Mouse (Mus musculus) hindbrain, postnatal 0 days (tissue): ENCODE results near the gene Gbgt1. TPM values are rescaled to one million over a fixed set of nuclear protein-coding genes. Genes with fewer than 3 reads are reported as not detected.
A peak's percentile ranks its signal among the peaks of the same experiment; 100 is the strongest.

Source experiments
- ATAC-seq: fragments of 200-750 bp; cut with Nextera tagmentation; 2 replicates; pipeline ENCODE4 v1.8.0; 2017; ENCODE audit warnings: mild to moderate bottlenecking, moderate TSS enrichment, moderate library complexity
- DNase-seq: peaks from one replicate; pipeline ENCODE4 v3.0.0-alpha.2; 2015; ENCODE audit warnings: low spot score
- H3K27ac ChIP-seq: fragments of 300-500 bp; sonication (generic); 2 replicates; pipeline ENCODE4 v1.5.1; 2014; ENCODE audit warnings: mild to moderate bottlenecking
- H3K27me3 ChIP-seq: fragments of 300-500 bp; sonication (generic); 2 replicates; pipeline ENCODE4 v1.6.1; 2014; ENCODE audit warnings: low read length, mixed read lengths; ENCODE audit not compliant: insufficient read depth
- H3K36me3 ChIP-seq: fragments of 300-500 bp; sonication (generic); 2 replicates; pipeline ENCODE4 v1.6.1; 2014; ENCODE audit warnings: low read length, mixed read lengths; ENCODE audit not compliant: insufficient read depth
- H3K4me1 ChIP-seq: fragments of 300-500 bp; sonication (generic); 2 replicates; pipeline ENCODE4 v1.6.1; 2014; ENCODE audit warnings: antibody characterized with exemption, low read length, mixed read lengths; ENCODE audit not compliant: insufficient read depth
- H3K4me2 ChIP-seq: fragments of 300-500 bp; sonication (generic); 2 replicates; pipeline ENCODE4 v1.6.1; 2014; ENCODE audit warnings: low read depth, mild to moderate bottlenecking, low read length, moderate library complexity, mixed read lengths
- H3K4me3 ChIP-seq: fragments of 300-500 bp; sonication (generic); 2 replicates; pipeline ENCODE4 v1.5.1; 2014; ENCODE audit warnings: low read length
- H3K9ac ChIP-seq: fragments of 300-500 bp; sonication (generic); replicated peaks from 2 replicates; pipeline ENCODE4 v1.6.1; 2014; ENCODE audit warnings: mild to moderate bottlenecking, low read length, moderate library complexity, mixed read lengths
- H3K9me3 ChIP-seq: fragments of 300-500 bp; sonication (generic); 2 replicates; pipeline ENCODE4 v1.6.1; 2016; ENCODE audit warnings: low read length, mixed read lengths
- CTCF ChIP-seq: IDR thresholded peaks from 2 replicates; pipeline ENCODE4 v1.5.1; 2016; ENCODE audit warnings: antibody characterized with exemption, control low read depth, low read depth
- WGBS: fragments of 180-500 bp; shearing (Covaris S2); extraction: QIAGEN DNeasy Blood & Tissue Kit; methylation state at CpG from one replicate; pipeline ENCODE4 v1.1.7; 2014; 5-methylcytosine and 5-hydroxymethylcytosine counted together
- polyA plus RNA-seq: library from polyadenylated mRNA; unstranded; fragments of >200 nt; fragmentation: Nextera tagmentation; extraction: Ambion mirVana; gene quantifications from 2 replicates; pipeline ENCODE4 v1.2.1, GENCODE M21; 2015
- total RNA-seq: library from RNA; depleted of rRNA; stranded (reverse); fragments of >200 nt; gene quantifications from 2 replicates; pipeline ENCODE4 v1.2.3, GENCODE M21; 2014

The Gbgt1 gene
- total and polyA plus RNA-seq, 2 experiments from 2014 or later = 1.7 to 3.7 TPM

- H3K27ac ChIP-seq = peak overlapping the region; percentile 22; the same call in 1 of the 2 replicates
- DNase-seq (no peak), ATAC-seq (no peak)
- H3K9ac ChIP-seq = no peak overlapping the region
- H3K9me3 ChIP-seq = no peaks in the 10 kb centered on the region
- no peak overlapping the region for H3K4me2 ChIP-seq
- no peaks in the 10 kb centered on the region for H3K36me3 ChIP-seq
- no peaks in the 10 kb centered on the region for H3K27me3 ChIP-seq
- 67% methylated on average over 20 of the region's 20 CpGs for WGBS
- no peak for TF ChIP-seq CTCF
- H3K4me1 ChIP-seq = peaks cover 45% of the 10 kb centered on the region
- no peak overlapping the region for H3K4me3 ChIP-seq
Measured at GRCm38 (mm10) chr2:28527436-28528353, 31.0 kb downstream of the Gbgt1 start.

GRCm38 (mm10) chr2:28528354-28528730, 31.7 kb downstream of the Gbgt1 start:
- Histone ChIP-seq H3K27me3 (no peaks in the 10 kb centered on the region), H3K9ac (no peak overlapping the region), H3K4me2 (no peak overlapping the region), H3K4me1 (peaks cover 47% of the 10 kb centered on the region), H3K4me3 (no peak overlapping the region), H3K36me3 (no peaks in the 10 kb centered on the region), H3K9me3 (no peaks in the 10 kb centered on the region), H3K27ac (peak overlapping the region; percentile 22; the same call in 1 of the 2 replicates)
- ATAC-seq (no peak), DNase-seq (no peak)
- 82% methylated on average over 7 of the region's 7 CpGs for WGBS
- no peak for TF ChIP-seq CTCF

- WGBS = 48% methylated on average over 4 of the region's 4 CpGs
- Histone ChIP-seq H3K9me3 (no peaks in the 10 kb centered on the region), H3K4me2 (no peak overlapping the region), H3K27ac (peak overlapping the region; percentile 41; the same call in 1 of the 2 replicates), H3K4me1 (peaks cover 57% of the 10 kb centered on the region), H3K36me3 (no peaks in the 10 kb centered on the region), H3K9ac (no peak overlapping the region), H3K4me3 (no peak overlapping the region), H3K27me3 (no peaks in the 10 kb centered on the region)
- no peak for DNase-seq
- ATAC-seq = no peak
- no peak for TF ChIP-seq CTCF
Measured at GRCm38 (mm10) chr2:28529856-28530255, 33.2 kb downstream of the Gbgt1 start.

- ATAC-seq (no peak), DNase-seq (no peak)
- Histone ChIP-seq H3K27me3 (no peaks in the 10 kb centered on the region), H3K27ac (peak overlapping the region; percentile 41; the same call in 1 of the 2 replicates), H3K36me3 (no peaks in the 10 kb centered on the region), H3K4me2 (no peak overlapping the region), H3K4me3 (no peak overlapping the region), H3K4me1 (peaks cover 58% of the 10 kb centered on the region), H3K9me3 (no peaks in the 10 kb centered on the region), H3K9ac (no peak overlapping the region)
- TF ChIP-seq CTCF = no peak
- WGBS = 51% methylated on average over 7 of the region's 7 CpGs
Measured at GRCm38 (mm10) chr2:28530311-28530710, 33.6 kb downstream of the Gbgt1 start.

GRCm38 (mm10) chr2:28532938-28533771, 36.5 kb downstream of the Gbgt1 start:
- Histone ChIP-seq H3K4me3 (peak overlapping the region; percentile 61), H3K9ac (peak overlapping the region; percentile 77), H3K4me2 (peak overlapping the region; percentile 72), H3K36me3 (no peaks in the 10 kb centered on the region), H3K27me3 (no peaks in the 10 kb centered on the region), H3K4me1 (peaks cover 61% of the 10 kb centered on the region), H3K27ac (peak overlapping the region; percentile 91), H3K9me3 (no peaks in the 10 kb centered on the region)
- 4% methylated on average over 48 of the region's 49 CpGs for WGBS
- DNase-seq (peak; percentile 95), ATAC-seq (peak; percentile 93)
- peak; percentile 37; the same call in 1 of the 2 replicates for TF ChIP-seq CTCF

- Histone ChIP-seq H3K4me2 (peak overlapping the region; percentile 72), H3K4me3 (peak overlapping the region; percentile 61), H3K27me3 (no peaks in the 10 kb centered on the region), H3K27ac (peak overlapping the region; percentile 91), H3K9ac (peak overlapping the region; percentile 77), H3K36me3 (no peaks in the 10 kb centered on the region), H3K4me1 (peaks cover 62% of the 10 kb centered on the region), H3K9me3 (no peaks in the 10 kb centered on the region)
- WGBS = 33% methylated on average over 7 of the region's 7 CpGs
- no peak for DNase-seq
- 0 out of 2 replicates have a peak, but pooled peaks have one; percentile 1 for ATAC-seq
- TF ChIP-seq CTCF = no peak
Measured at GRCm38 (mm10) chr2:28533901-28534435, 37.3 kb downstream of the Gbgt1 start.
